Mouse (Mus musculus) brain, embryonic 14.5 days (tissue): ENCODE measurements at regions not wholly inside any gene's neighbourhood (a gene's known extent, or its start where the extent isn't known, plus 50 kb on each side); places are given as distances from the start of the nearest gene placed in this dataset.

Source experiments
- CTCF ChIP-seq: fragments of 200-500 bp; IDR thresholded peaks from 2 replicates; pipeline ENCODE4 v1.5.1; 2012; ENCODE audit warnings: inconsistent platforms, mild to moderate bottlenecking, moderate library complexity, borderline replicate concordance; ENCODE audit not compliant: insufficient read depth, insufficient read length; ENCODE audit errors: extremely low read depth
- POLR2A ChIP-seq: fragments of 200-500 bp; IDR thresholded peaks from 2 replicates; pipeline ENCODE4 v1.6.1; 2012; ENCODE audit warnings: mild to moderate bottlenecking, inconsistent platforms, borderline replicate concordance; ENCODE audit not compliant: poor library complexity, insufficient read depth, insufficient read length, severe bottlenecking; ENCODE audit errors: extremely low read depth

DNA sequence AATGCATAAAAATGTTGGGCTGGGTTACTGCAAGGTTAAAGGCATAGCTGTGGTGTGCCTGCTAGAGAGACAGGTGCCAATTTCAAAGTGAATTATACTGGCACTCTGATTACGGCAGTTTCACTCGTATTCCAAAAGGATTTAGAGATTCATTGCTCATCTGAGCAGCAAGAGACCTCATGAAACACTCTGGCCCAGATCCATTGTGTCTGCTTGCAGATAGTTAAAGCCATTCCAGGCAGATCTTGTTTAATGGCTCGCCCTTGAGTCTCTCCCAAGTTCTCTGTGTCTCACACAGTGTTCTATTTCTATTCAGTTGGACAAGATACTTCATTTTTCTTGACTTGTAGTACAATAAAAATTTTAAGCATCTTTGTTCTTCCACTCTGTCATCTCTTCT, 459.1 kb upstream of the C030005K15Rik start:
- TF ChIP-seq CTCF: no peak
- no peak for TF ChIP-seq POLR2A
